Mouse (Mus musculus) MN1 (cell line): Measurements from ENCODE around the gene Klf16.
A peak's percentile ranks its signal among the peaks of the same experiment; 100 is the strongest.

Experiments used
- DNase-seq: peaks from one replicate; pipeline ENCODE4 v3.0.0-alpha.2; 2016; ENCODE audit warnings: low spot score

Klf16 gene

GRCm38 (mm10) chr10:80543873-80544272, 33.2 kb downstream of the Klf16 start:
- DNase-seq = no peak

GRCm38 (mm10) chr10:80539493-80539892, 37.6 kb downstream of the Klf16 start:
- peak; percentile 39 for DNase-seq

- DNase-seq = peak; percentile 89
These were observed 38.3 kb downstream of the Klf16 start, which contains the start of gene Atp8b3 for GRCm38 (mm10) chr10:80538710-80539394. Atp8b3 (minus strand) TSS chr10:80539124.

- DNase-seq = peak; percentile 70
These were observed 38.9 kb downstream of the Klf16 start for GRCm38 (mm10) chr10:80538180-80538579.

GRCm38 (mm10) chr10:80535711-80536110, 41.4 kb downstream of the Klf16 start:
- no peak for DNase-seq

GRCm38 (mm10) chr10:80535071-80535470, 42.0 kb downstream of the Klf16 start:
- DNase-seq = no peak

- DNase-seq = peak; percentile 29
These were observed 43.4 kb downstream of the Klf16 start for GRCm38 (mm10) chr10:80533704-80534103.

- no peak for DNase-seq
These were observed 44.3 kb downstream of the Klf16 start for GRCm38 (mm10) chr10:80532783-80533182.

- no peak for DNase-seq
These were observed 50.9 kb downstream of the Klf16 start for GRCm38 (mm10) chr10:80526172-80526571.

- DNase-seq = no peak
These were observed 53.8 kb downstream of the Klf16 start for GRCm38 (mm10) chr10:80523299-80523698.

GRCm38 (mm10) chr10:80519287-80519686, 57.8 kb downstream of the Klf16 start:
- DNase-seq = no peak
